8 mouse cellular contexts compared by ENCODE assay signal in the genomic region with DNA sequence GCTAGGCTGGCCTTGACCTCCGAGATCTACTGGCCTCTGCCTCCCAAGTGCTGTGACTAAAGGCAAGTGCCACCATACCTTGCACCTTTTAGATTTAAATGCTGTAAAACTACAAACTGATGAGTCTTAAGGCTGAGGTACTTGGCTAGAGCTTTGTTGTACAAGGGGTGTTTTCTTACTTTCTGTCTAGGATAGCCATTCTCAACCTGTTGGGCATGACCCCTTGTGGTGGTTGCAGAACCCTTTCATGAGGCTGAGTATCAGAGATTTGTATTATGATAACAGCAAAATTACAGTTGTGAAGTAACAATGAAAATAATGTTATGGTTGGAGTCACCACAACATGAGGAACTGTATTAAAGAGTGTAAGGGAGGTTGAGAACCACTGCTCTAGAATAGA. TPM values are rescaled to one million over a fixed set of nuclear protein-coding genes. Genes with fewer than 3 reads are reported as not detected.
DNase-seq lines count a peak whose midpoint lies in the region; ATAC-seq and TF ChIP-seq lines count a peak whose summit lies in the region.

No protein-coding gene starts in this region.

- 64% methylated on average over 1 of the region's 1 CpGs for WGBS in heart, embryonic 11.5 days (ENCODE audit: insufficient replicate concordance)
- 87% methylated on average over 1 of the region's 1 CpGs for WGBS in hindbrain, embryonic 10.5 days
- WGBS in midbrain, embryonic 12.5 days, result 73% methylated on average over 1 of the region's 1 CpGs

- peak overlapping the region; percentile 87 for H3K4me3 ChIP-seq in heart, embryonic 11.5 days (ENCODE audit: low read depth, low read length)
- peak overlapping the region; percentile 93 for H3K4me3 ChIP-seq in E14TG2a.4 (replicated peaks; ENCODE audit: low read length)
- H3K4me3 ChIP-seq in hindbrain, embryonic 10.5 days, result peak overlapping the region; percentile 92
- peak overlapping the region; percentile 83 for H3K4me3 ChIP-seq in midbrain, embryonic 12.5 days

- H3K9me3 ChIP-seq in heart, embryonic 11.5 days (replicated peaks; ENCODE audit: control insufficient read depth, low read length), result no peaks in the 10 kb centered on the region
- H3K9me3 ChIP-seq in E14TG2a.4 (ENCODE audit: low read length), result no peaks in the 10 kb centered on the region
- H3K9me3 ChIP-seq in hindbrain, embryonic 10.5 days, result no peaks in the 10 kb centered on the region
- H3K9me3 ChIP-seq in midbrain, embryonic 12.5 days, result no peaks in the 10 kb centered on the region

- no peaks in the 10 kb centered on the region for H3K27me3 ChIP-seq in heart, embryonic 11.5 days (ENCODE audit: control insufficient read depth, insufficient read depth, low read length)
- no peaks in the 10 kb centered on the region for H3K27me3 ChIP-seq in E14TG2a.4 (ENCODE audit: insufficient read depth, low read length)
- H3K27me3 ChIP-seq in hindbrain, embryonic 10.5 days (ENCODE audit: insufficient read depth, poor library complexity, severe bottlenecking), result no peaks in the 10 kb centered on the region
- no peaks in the 10 kb centered on the region for H3K27me3 ChIP-seq in midbrain, embryonic 12.5 days

- H3K4me2 ChIP-seq in heart, embryonic 11.5 days, result peak overlapping the region; percentile 78
- peak overlapping the region; percentile 70 for H3K4me2 ChIP-seq in midbrain, embryonic 12.5 days (replicated peaks)

- DNase-seq in heart, postnatal 4 days, result no peak
- DNase-seq in hindbrain, embryonic 10.5 days (ENCODE audit: low spot score), result no peak
- no peak for DNase-seq in layer of hippocampus, adult 8-10 months (ENCODE audit: low spot score in 2 of 2)
- DNase-seq in frontal cortex, postnatal 25 days (ENCODE audit: low spot score in 2 of 2), result no peak

- peak overlapping the region; percentile 92 for H3K9ac ChIP-seq in heart, embryonic 11.5 days (ENCODE audit: low read depth, low read length)
- peak overlapping the region; percentile 86 for H3K9ac ChIP-seq in midbrain, embryonic 12.5 days (replicated peaks)

- no peak for TF ChIP-seq CTCF in E14TG2a.4 (conservative IDR thresholded peaks at IDR 0.05; ENCODE audit: low read length)

- peaks cover 8% of the 10 kb centered on the region for H3K4me1 ChIP-seq in heart, embryonic 11.5 days (ENCODE audit: control insufficient read depth, insufficient read depth, low read length)
- H3K4me1 ChIP-seq in E14TG2a.4 (replicated peaks; ENCODE audit: low read depth, low read length), result peaks cover 44% of the 10 kb centered on the region
- H3K4me1 ChIP-seq in hindbrain, embryonic 10.5 days (replicated peaks), result peaks cover 28% of the 10 kb centered on the region
- peaks cover 16% of the 10 kb centered on the region for H3K4me1 ChIP-seq in midbrain, embryonic 12.5 days

- H3K27ac ChIP-seq in heart, embryonic 11.5 days (ENCODE audit: low read depth, low read length), result no peak overlapping the region
- peak overlapping the region; percentile 97 for H3K27ac ChIP-seq in hindbrain, embryonic 10.5 days
- no peak overlapping the region for H3K27ac ChIP-seq in midbrain, embryonic 12.5 days (replicated peaks)

- H3K36me3 ChIP-seq in heart, embryonic 11.5 days (ENCODE audit: control insufficient read depth, insufficient read depth, low read length), result no peaks in the 10 kb centered on the region
- peaks cover 58% of the 10 kb centered on the region for H3K36me3 ChIP-seq in E14TG2a.4 (ENCODE audit: insufficient read depth, low read length)
- peaks cover 19% of the 10 kb centered on the region for H3K36me3 ChIP-seq in hindbrain, embryonic 10.5 days
- peaks cover 10% of the 10 kb centered on the region; the same call in 1 of the 2 replicates for H3K36me3 ChIP-seq in midbrain, embryonic 12.5 days

- no peak for ATAC-seq in heart, embryonic 11.5 days (replicated peaks; ENCODE audit: insufficient number of reproducible peaks, low FRiP score, low TSS enrichment)
- no peak for ATAC-seq in midbrain, embryonic 12.5 days (ENCODE audit: low FRiP score, low read depth)
- no peak for ATAC-seq in erythroid progenitor cell, adult 5-6 weeks (replicated peaks; ENCODE audit: low FRiP score, poor library complexity, severe bottlenecking)

RNA-seq across cellular contexts. Expression of a gene that starts 1.2 kb away (rescaled TPM):
- polyA plus RNA-seq in heart, embryonic 11.5 days (2014; fragmentation: Nextera tagmentation; extraction: Ambion mirVana), result 138 and 143 TPM in 2 replicates
- total RNA-seq in heart, postnatal 4 days (2021), result 10 to 100 TPM; 67.3 to 84.0 TPM
- 159 and 161 TPM in 2 replicates for polyA plus RNA-seq in hindbrain, embryonic 10.5 days (2016; fragmentation: Nextera tagmentation; extraction: Ambion mirVana)
- 126 and 131 TPM in 2 replicates for polyA plus RNA-seq in midbrain, embryonic 12.5 days (2016; fragmentation: Nextera tagmentation; extraction: Ambion mirVana)
- 35.7 and 70.0 TPM in 2 replicates for total RNA-seq in erythroid progenitor cell, adult 5-6 weeks (2015; ENCODE audit: low replicate concordance)
- 7.9 and 67.3 TPM in 2 replicates for total RNA-seq in erythroid progenitor cell, adult 5-6 weeks (2017; ENCODE audit: low replicate concordance)
- 10 to 100 TPM; 57.5 to 69.7 (median 63.6) TPM for total RNA-seq in layer of hippocampus, adult 8-10 months (2022)

RNA-seq across cellular contexts. Expression of a gene that starts 1.3 kb away (rescaled TPM):
- 32.6 and 34.3 TPM in 2 replicates for polyA plus RNA-seq in heart, embryonic 11.5 days (2014; fragmentation: Nextera tagmentation; extraction: Ambion mirVana)
- total RNA-seq in heart, postnatal 4 days (2021), result 10 to 100 TPM in 1 of 2 experiments, 1 to 10 TPM in 1; 9.0 to 10.9 TPM
- polyA plus RNA-seq in hindbrain, embryonic 10.5 days (2016; fragmentation: Nextera tagmentation; extraction: Ambion mirVana), result 43.7 and 51.5 TPM in 2 replicates
- polyA plus RNA-seq in midbrain, embryonic 12.5 days (2016; fragmentation: Nextera tagmentation; extraction: Ambion mirVana), result 36.3 and 36.5 TPM in 2 replicates
- total RNA-seq in erythroid progenitor cell, adult 5-6 weeks (2015; ENCODE audit: low replicate concordance), result 41.4 and 45.3 TPM in 2 replicates
- total RNA-seq in erythroid progenitor cell, adult 5-6 weeks (2017; ENCODE audit: low replicate concordance), result 88.2 and 89.0 TPM in 2 replicates
- total RNA-seq in layer of hippocampus, adult 8-10 months (2022), result 1 to 10 TPM in 1 of 4 experiments, under 1 TPM in 3; 0.81 to 2.1 (median 0.92) TPM

RNA-seq across cellular contexts. Expression of a gene that starts 29.3 kb away (rescaled TPM):
- polyA plus RNA-seq in heart, embryonic 11.5 days (2014; fragmentation: Nextera tagmentation; extraction: Ambion mirVana), result 19.5 and 34.2 TPM in 2 replicates
- total RNA-seq in heart, postnatal 4 days (2021), result 10 to 100 TPM; 77.1 to 91.9 TPM
- 21.3 and 31.3 TPM in 2 replicates for polyA plus RNA-seq in hindbrain, embryonic 10.5 days (2016; fragmentation: Nextera tagmentation; extraction: Ambion mirVana)
- polyA plus RNA-seq in midbrain, embryonic 12.5 days (2016; fragmentation: Nextera tagmentation; extraction: Ambion mirVana), result 23.0 and 39.1 TPM in 2 replicates
- total RNA-seq in erythroid progenitor cell, adult 5-6 weeks (2015; ENCODE audit: low replicate concordance), result 133 and 176 TPM in 2 replicates
- total RNA-seq in erythroid progenitor cell, adult 5-6 weeks (2017; ENCODE audit: low replicate concordance), result 10.0 and 12.1 TPM in 2 replicates
- 100 to 1,000 TPM in 1 of 4 experiments, 10 to 100 TPM in 3; 68.5 to 100 (median 78.2) TPM for total RNA-seq in layer of hippocampus, adult 8-10 months (2022)
